Mouse (Mus musculus) central nervous system, embryonic 18 days (tissue): ENCODE results near the gene Igfbp1. TPM values are rescaled to one million over a fixed set of nuclear protein-coding genes. Genes with fewer than 3 reads are reported as not detected.

Experiments
- polyA plus RNA-seq: library from polyadenylated mRNA; depleted of rRNA; stranded (reverse); fragments of >200 nt; gene quantifications from 2 replicates; pipeline ENCODE4 v1.2.3, GENCODE M21; 2012; rRNA removed

Igfbp1 gene
- polyA plus RNA-seq: 0.20 and 0.21 TPM in 2 replicates

DNA sequence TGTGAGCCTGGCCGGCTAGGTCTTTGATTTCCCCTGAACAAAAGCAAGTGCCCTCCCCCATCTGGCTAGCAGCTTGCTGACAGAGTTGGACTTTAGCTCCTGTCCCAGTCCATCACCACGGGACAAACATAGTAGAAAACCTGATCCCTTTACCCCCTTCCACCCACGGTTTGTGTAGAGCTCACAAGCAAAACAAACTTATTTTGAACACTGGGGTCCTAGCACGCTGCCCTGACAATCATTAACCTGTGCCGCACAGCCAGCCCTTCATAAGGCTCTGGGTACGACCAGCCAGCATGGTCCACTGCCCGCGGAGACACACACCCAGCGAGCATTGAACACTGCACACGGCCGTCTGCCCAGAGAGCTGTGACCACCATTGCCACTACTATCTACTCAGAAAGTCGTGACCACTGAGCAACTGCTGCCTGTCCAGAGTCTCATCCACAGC is at the start of gene Igfbp1:
TSS of gene Igfbp1 (plus strand) at position 292 of the 451 bp plus-strand sequence.

GRCm38 (mm10) chr11:7188469-7188868 is 9.1 kb upstream of the Igfbp1 start, which contains the start of gene Gm11985:
Gm11985 (minus strand) TSS chr11:7188569.

DNA sequence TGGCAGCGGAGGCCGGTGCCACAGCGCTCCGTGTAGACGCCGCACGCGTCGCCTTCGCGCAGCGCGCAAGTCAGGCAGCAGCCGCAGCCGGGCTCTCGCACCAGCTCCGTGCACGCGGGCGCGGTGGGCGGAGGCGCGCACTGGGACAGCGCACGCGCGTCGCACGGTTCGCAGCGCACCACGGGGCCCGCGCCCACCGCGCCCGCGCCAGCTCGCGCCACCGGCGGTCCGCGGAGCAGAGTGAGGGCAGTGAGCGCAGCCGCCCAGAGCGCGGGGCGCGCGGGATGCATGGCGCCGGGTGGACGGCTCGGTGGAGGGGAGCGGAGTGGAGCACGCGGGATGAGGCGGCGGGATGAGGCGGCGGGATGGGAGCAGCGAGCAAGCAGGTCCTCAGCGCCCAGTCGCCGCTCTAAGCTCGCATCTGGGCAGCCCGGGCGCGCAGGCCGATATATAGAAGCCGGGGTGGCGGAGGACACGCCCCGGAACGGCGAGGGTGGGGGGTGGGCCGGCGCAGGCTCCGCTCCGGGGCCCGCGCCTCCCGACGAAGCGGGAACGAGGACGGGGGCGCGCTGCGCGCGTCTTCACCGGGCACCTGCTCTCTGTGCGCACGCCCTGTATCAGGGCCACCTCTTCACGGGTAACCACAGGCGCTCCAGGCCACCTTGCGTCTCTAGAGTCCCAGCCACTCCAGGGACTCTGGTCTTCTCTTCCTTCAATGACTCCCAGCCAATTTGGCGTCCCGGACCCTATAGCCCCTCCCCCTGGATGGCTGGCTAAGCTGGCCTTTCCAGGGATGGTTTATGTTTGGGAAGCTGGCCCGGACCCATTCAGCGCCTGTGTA is 16.1 kb downstream of the Igfbp1 start, which contains the start of gene Igfbp3:
TSS of gene Igfbp3 (minus strand) at position 423 of the 841 bp plus-strand sequence.

Other genes starting within 250 kb of the Igfbp1 start
- gene Adcy1, start 134.3 kb upstream of the Igfbp1 start, polyA plus RNA-seq: 55.1 and 56.5 TPM in 2 replicates
- gene Gm11985, start 9.2 kb upstream of the Igfbp1 start, polyA plus RNA-seq: not detected in 2 replicates
- gene Igfbp3, start 16.1 kb downstream of the Igfbp1 start, polyA plus RNA-seq: 45.3 and 54.4 TPM in 2 replicates